Mouse (Mus musculus) hindbrain, embryonic 12.5 days (tissue): ENCODE measurements at regions not wholly inside any gene's neighbourhood (a gene's known extent, or its start where the extent isn't known, plus 50 kb on each side); places are given as distances from the start of the nearest gene placed in this dataset.

Source experiments
- ATAC-seq: fragments of 200-750 bp; cut with Nextera tagmentation; 2 replicates; pipeline ENCODE4 v1.8.0; 2017; ENCODE audit warnings: moderate TSS enrichment; ENCODE audit not compliant: low FRiP score
- H3K27ac ChIP-seq: fragments of 300-500 bp; sonication (generic); 2 replicates; pipeline ENCODE4 v1.5.1; 2016; ENCODE audit warnings: mild to moderate bottlenecking
- H3K27me3 ChIP-seq: fragments of 300-500 bp; sonication (generic); 2 replicates; pipeline ENCODE4 v1.6.1; 2016; ENCODE audit warnings: mild to moderate bottlenecking
- H3K36me3 ChIP-seq: fragments of 300-500 bp; sonication (generic); 2 replicates; pipeline ENCODE4 v1.6.1; 2016; ENCODE audit warnings: mild to moderate bottlenecking
- H3K4me1 ChIP-seq: fragments of 300-500 bp; sonication (generic); 2 replicates; pipeline ENCODE4 v1.6.1; 2016
- H3K4me2 ChIP-seq: fragments of 300-500 bp; sonication (generic); replicated peaks from 2 replicates; pipeline ENCODE4 v1.6.1; 2016; ENCODE audit warnings: mild to moderate bottlenecking
- H3K4me3 ChIP-seq: fragments of 300-500 bp; sonication (generic); 2 replicates; pipeline ENCODE4 v1.5.1; 2016; ENCODE audit warnings: mild to moderate bottlenecking
- H3K9ac ChIP-seq: fragments of 300-500 bp; sonication (generic); 2 replicates; pipeline ENCODE4 v1.6.1; 2016; ENCODE audit warnings: mild to moderate bottlenecking, moderate library complexity
- H3K9me3 ChIP-seq: fragments of 300-500 bp; sonication (generic); replicated peaks from 2 replicates; pipeline ENCODE4 v1.6.1; 2016; ENCODE audit warnings: mild to moderate bottlenecking
- WGBS: fragments of 180-500 bp; shearing (Covaris S2); methylation state at CpG from one replicate; pipeline ENCODE4 v1.1.7; 2016; 5-methylcytosine and 5-hydroxymethylcytosine counted together

DNA sequence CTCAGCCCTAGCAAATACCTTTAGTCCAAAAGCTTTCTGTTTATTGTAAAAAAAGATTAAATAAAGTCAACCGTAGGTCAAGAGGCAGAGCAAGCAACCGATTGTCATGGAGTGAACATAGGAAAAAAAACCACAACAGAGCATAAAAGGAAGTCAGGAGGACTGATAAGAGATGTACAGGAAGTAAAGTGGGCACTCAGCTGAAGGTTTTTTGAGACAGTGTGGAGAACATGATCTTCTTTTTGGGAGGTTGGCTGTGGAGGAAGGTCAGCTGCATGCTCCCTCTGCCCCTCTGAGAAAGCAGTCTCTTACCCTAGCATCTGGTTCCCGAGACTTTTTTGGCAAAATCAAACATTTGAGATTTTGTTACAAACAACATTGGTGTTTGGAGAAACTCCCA lies 832.1 kb downstream of the Slc4a3 start:
- no peaks in the 10 kb centered on the region for H3K36me3 ChIP-seq
- H3K9me3 ChIP-seq, result no peaks in the 10 kb centered on the region
- no peak overlapping the region for H3K4me2 ChIP-seq
- no peak overlapping the region for H3K9ac ChIP-seq
- H3K4me3 ChIP-seq, result no peak overlapping the region
- H3K27me3 ChIP-seq, result no peaks in the 10 kb centered on the region
- WGBS, result 91% methylated on average over 3 of the region's 3 CpGs
- no peaks in the 10 kb centered on the region for H3K4me1 ChIP-seq
- ATAC-seq, result no peak
- no peak overlapping the region for H3K27ac ChIP-seq

- Histone ChIP-seq H3K9me3 (no peaks in the 10 kb centered on the region), H3K27me3 (no peaks in the 10 kb centered on the region), H3K4me1 (peaks cover 4% of the 10 kb centered on the region; the same call in 1 of the 2 replicates), H3K27ac (no peak overlapping the region), H3K9ac (no peak overlapping the region), H3K36me3 (no peaks in the 10 kb centered on the region), H3K4me3 (no peak overlapping the region), H3K4me2 (no peak overlapping the region)
- ATAC-seq, result no peak
- WGBS, result 42% methylated on average over 6 of the region's 6 CpGs
Measured at GRCm38 (mm10) chr1:76392536-76392935, 846.5 kb downstream of the Slc4a3 start.

GRCm38 (mm10) chr1:76394038-76394437 lies 848.0 kb downstream of the Slc4a3 start:
- Histone ChIP-seq H3K27me3 (no peaks in the 10 kb centered on the region), H3K4me3 (no peak overlapping the region), H3K36me3 (no peaks in the 10 kb centered on the region), H3K4me2 (no peak overlapping the region), H3K4me1 (peaks cover 4% of the 10 kb centered on the region; the same call in 1 of the 2 replicates), H3K9me3 (no peaks in the 10 kb centered on the region), H3K9ac (no peak overlapping the region), H3K27ac (no peak overlapping the region)
- ATAC-seq, result no peak
- WGBS, result 81% methylated on average over 8 of the region's 8 CpGs

- 73% methylated on average over 2 of the region's 2 CpGs for WGBS
- H3K27me3 ChIP-seq, result no peaks in the 10 kb centered on the region
- ATAC-seq, result no peak
- H3K4me1 ChIP-seq, result no peaks in the 10 kb centered on the region
- no peaks in the 10 kb centered on the region for H3K9me3 ChIP-seq
- H3K9ac ChIP-seq, result no peak overlapping the region
- no peaks in the 10 kb centered on the region for H3K36me3 ChIP-seq
- H3K4me3 ChIP-seq, result no peak overlapping the region
- no peak overlapping the region for H3K27ac ChIP-seq
- no peak overlapping the region for H3K4me2 ChIP-seq
Measured at GRCm38 (mm10) chr1:76402854-76403253, 856.8 kb downstream of the Slc4a3 start.

GRCm38 (mm10) chr1:76404003-76404402 lies 857.9 kb downstream of the Slc4a3 start:
- Histone ChIP-seq H3K27ac (no peak overlapping the region), H3K4me3 (no peak overlapping the region), H3K27me3 (no peaks in the 10 kb centered on the region), H3K36me3 (no peaks in the 10 kb centered on the region), H3K9ac (no peak overlapping the region), H3K4me2 (no peak overlapping the region), H3K4me1 (no peaks in the 10 kb centered on the region), H3K9me3 (no peaks in the 10 kb centered on the region)
- 79% methylated on average over 4 of the region's 4 CpGs for WGBS
- no peak for ATAC-seq

- H3K4me1 ChIP-seq, result no peaks in the 10 kb centered on the region
- ATAC-seq, result no peak
- H3K27me3 ChIP-seq, result no peaks in the 10 kb centered on the region
- no peak overlapping the region for H3K9ac ChIP-seq
- no peak overlapping the region for H3K4me2 ChIP-seq
- H3K27ac ChIP-seq, result no peak overlapping the region
- no peak overlapping the region for H3K4me3 ChIP-seq
- no peaks in the 10 kb centered on the region for H3K36me3 ChIP-seq
- H3K9me3 ChIP-seq, result no peaks in the 10 kb centered on the region
- 89% methylated on average over 4 of the region's 4 CpGs for WGBS
Measured at GRCm38 (mm10) chr1:76410813-76411212, 864.7 kb downstream of the Slc4a3 start.

DNA sequence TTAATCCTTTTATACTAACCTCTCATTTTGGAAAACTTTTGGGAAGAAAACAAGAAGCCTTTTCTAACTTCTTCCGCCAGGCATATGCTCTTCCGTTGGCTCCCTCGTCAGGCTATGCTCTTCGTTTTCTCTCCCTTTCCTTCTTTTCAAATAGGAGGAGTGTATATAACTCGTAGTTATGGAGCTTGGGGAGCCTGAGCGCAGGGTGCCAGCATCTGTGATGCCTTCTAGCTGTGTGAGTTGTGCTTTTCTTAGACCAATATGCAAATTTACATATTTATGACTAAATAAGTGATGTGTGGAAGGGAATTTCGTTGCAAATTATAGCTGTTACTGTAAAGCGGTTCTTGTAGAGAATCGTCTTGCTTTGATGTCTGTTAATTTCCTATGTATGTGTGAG lies 874.5 kb downstream of the Slc4a3 start:
- no peaks in the 10 kb centered on the region for H3K27me3 ChIP-seq
- no peak for ATAC-seq
- 90% methylated on average over 9 of the region's 9 CpGs for WGBS
- H3K36me3 ChIP-seq, result no peaks in the 10 kb centered on the region
- no peak overlapping the region for H3K4me3 ChIP-seq
- H3K9ac ChIP-seq, result no peak overlapping the region
- H3K27ac ChIP-seq, result no peak overlapping the region
- H3K9me3 ChIP-seq, result no peaks in the 10 kb centered on the region
- no peak overlapping the region for H3K4me2 ChIP-seq
- no peaks in the 10 kb centered on the region for H3K4me1 ChIP-seq

DNA sequence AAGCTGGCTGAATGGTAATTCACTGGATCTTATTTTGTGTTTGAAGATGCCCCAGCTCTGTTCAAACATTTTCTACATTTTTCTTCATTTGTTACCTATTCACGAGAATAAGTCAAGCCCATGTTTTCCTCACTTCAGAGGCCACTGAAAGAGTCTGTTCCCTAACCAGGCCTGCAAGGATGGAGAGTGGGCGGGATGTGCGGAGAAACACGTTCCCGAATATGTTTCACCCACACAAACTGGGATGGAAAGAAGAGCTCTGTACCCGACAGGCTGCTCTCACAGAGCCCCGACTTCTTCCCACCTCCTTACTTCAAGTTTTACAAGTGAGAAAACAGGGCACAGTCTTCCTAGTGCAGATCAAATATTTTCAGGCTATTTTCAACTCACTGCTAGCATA lies 881.4 kb downstream of the Slc4a3 start:
- Histone ChIP-seq H3K4me1 (no peaks in the 10 kb centered on the region), H3K36me3 (no peaks in the 10 kb centered on the region), H3K27ac (no peak overlapping the region), H3K4me3 (no peak overlapping the region), H3K9ac (no peak overlapping the region), H3K27me3 (no peaks in the 10 kb centered on the region), H3K4me2 (no peak overlapping the region), H3K9me3 (no peaks in the 10 kb centered on the region)
- no peak for ATAC-seq
- WGBS, result 75% methylated on average over 7 of the region's 7 CpGs

DNA sequence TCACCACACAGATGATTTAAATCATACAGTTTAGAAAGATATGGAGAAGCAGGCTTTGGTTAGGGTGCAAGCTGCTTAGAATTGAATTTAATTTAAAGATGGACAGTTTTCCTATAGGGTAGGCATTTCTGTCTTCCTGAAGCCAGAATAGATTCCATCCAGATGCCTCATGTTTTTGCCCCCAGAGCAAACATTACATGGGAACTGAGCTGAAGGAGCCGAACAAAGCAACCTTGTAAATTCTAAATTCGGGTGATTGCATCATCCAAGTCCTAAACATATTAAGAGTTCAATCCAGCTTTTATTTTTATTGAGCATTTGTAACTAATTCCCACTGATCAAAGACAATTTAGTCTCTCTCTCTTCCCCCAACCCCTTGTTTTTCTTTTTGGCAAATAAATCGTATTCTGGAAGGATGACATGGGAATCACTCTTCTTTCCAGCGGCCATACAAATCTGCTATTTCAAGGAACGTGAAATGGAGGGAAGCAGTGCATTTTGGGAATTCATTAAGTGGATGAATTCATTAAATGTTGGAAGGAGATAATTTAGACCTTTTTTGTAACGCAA lies 884.1 kb downstream of the Slc4a3 start:
- Histone ChIP-seq H3K4me2 (no peak overlapping the region), H3K27ac (no peak overlapping the region), H3K9ac (no peak overlapping the region), H3K27me3 (no peaks in the 10 kb centered on the region), H3K4me3 (no peak overlapping the region), H3K9me3 (no peaks in the 10 kb centered on the region), H3K36me3 (no peaks in the 10 kb centered on the region), H3K4me1 (peaks cover 12% of the 10 kb centered on the region)
- 83% methylated on average over 6 of the region's 6 CpGs for WGBS
- no peak for ATAC-seq

DNA sequence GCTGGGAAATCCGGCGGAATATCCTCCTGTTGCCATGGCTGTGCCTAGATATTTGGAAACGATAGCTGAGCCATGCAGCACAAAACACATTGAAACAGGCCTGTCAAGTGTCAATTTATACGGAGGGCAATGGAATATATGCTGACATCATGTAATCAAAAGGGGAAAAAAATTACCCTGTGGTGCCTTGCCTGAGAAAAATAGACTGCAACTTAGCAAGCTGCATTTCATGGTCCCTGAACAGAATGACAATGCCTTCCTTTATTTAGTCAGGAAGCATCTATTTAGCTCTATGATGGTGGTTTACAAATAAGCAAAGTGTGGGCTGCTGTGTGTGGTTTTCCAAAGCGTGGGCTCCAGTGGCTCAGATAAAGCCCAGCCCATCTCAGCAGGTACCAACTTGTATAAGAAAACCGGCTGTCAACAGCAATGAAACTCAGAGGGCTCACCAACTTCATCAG lies 887.4 kb downstream of the Slc4a3 start:
- ATAC-seq, result peak; percentile 56
- Histone ChIP-seq H3K27ac (no peak overlapping the region), H3K36me3 (no peaks in the 10 kb centered on the region), H3K4me2 (no peak overlapping the region), H3K27me3 (no peaks in the 10 kb centered on the region), H3K9ac (no peak overlapping the region), H3K4me1 (peaks cover 12% of the 10 kb centered on the region), H3K9me3 (no peaks in the 10 kb centered on the region), H3K4me3 (no peak overlapping the region)
- 12% methylated on average over 6 of the region's 6 CpGs for WGBS

DNA sequence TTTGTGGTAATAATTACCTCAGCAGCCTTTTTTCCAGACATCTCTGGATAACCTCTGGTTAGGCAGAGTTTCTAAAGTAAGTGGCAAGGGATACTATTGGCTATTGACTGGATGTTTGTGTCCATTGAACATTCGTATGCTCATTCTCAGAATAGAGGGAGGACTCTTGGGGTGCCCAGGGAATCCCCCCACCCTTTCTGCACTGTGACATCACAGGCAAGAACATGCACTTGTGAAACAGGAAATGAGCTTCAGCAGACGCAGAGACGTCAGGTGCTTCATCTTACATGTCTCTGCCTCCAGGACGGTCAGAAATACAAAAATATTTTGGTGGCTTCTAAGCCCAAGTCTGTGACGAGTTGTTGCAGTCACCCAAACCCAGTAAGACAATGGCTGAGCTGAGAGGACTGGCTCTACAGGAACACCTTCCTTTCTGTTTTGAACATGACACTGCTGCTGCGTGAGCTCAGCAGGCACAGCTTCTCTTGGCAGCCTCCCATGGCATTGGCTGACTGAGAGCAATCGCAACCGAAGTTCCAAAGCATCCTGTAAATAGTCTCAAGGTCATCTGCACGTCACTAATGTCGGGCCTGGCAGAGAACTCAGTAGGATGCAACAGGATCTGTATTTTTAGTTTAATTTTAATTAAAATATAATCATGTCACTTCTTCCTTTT lies 904.6 kb downstream of the Slc4a3 start:
- no peak overlapping the region for H3K9ac ChIP-seq
- H3K36me3 ChIP-seq, result no peaks in the 10 kb centered on the region
- no peaks in the 10 kb centered on the region for H3K4me1 ChIP-seq
- no peak for ATAC-seq
- WGBS, result 77% methylated on average over 10 of the region's 10 CpGs
- H3K4me2 ChIP-seq, result no peak overlapping the region
- no peak overlapping the region for H3K4me3 ChIP-seq
- H3K27me3 ChIP-seq, result no peaks in the 10 kb centered on the region
- H3K9me3 ChIP-seq, result no peaks in the 10 kb centered on the region
- no peak overlapping the region for H3K27ac ChIP-seq

DNA sequence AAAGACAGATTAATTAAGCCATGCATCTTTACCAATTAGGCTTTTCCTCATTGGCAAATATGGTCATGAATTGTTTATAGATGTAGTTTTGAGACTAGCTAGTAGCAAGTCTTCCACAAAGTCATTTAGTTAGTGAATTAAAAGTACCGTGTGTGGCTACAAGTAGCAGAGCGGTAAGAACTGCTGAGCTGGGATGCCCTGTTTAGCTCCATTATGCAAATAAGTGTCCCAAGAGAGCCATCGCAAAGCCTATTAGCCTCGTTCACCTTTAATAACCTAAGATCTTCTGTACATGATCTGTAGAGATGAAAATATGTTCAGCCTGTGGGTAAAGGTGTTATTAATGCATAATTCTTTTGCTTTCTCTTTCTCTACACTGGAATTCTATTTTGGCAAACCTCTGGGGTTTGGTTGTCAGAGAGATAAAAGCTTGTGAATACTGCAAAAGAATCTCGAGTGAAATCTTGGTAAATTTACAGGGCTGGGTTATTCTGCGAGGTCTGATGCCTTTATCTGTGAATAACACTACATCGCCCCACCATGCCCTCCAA lies 907.2 kb downstream of the Slc4a3 start:
- no peak for ATAC-seq
- H3K27me3 ChIP-seq, result no peaks in the 10 kb centered on the region
- no peaks in the 10 kb centered on the region for H3K9me3 ChIP-seq
- no peaks in the 10 kb centered on the region for H3K4me1 ChIP-seq
- no peak overlapping the region for H3K4me3 ChIP-seq
- WGBS, result 72% methylated on average over 7 of the region's 7 CpGs
- no peaks in the 10 kb centered on the region for H3K36me3 ChIP-seq
- no peak overlapping the region for H3K27ac ChIP-seq
- H3K4me2 ChIP-seq, result no peak overlapping the region
- no peak overlapping the region for H3K9ac ChIP-seq

DNA sequence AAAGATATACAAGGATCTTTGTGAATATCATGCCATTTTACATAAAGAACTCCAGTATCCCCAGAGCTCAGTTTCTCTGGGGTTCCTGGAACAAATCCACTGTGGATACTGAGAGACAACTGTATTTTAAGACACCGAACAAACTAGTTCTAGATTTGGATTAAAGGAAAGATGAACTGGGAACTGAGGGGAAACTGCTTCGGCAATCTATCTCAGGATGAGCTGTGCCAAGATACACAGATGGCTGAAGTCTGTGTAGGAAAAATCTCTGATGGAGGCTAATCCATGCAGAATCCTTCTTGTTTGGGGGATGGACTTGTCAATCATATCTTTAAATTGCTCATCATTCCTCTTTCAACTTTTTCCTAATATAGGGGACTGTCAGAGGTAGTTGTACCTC lies 920.5 kb downstream of the Slc4a3 start:
- no peak overlapping the region for H3K4me2 ChIP-seq
- no peaks in the 10 kb centered on the region for H3K36me3 ChIP-seq
- no peak for ATAC-seq
- no peaks in the 10 kb centered on the region for H3K9me3 ChIP-seq
- no peak overlapping the region for H3K27ac ChIP-seq
- no peak overlapping the region for H3K4me3 ChIP-seq
- H3K27me3 ChIP-seq, result no peaks in the 10 kb centered on the region
- no peaks in the 10 kb centered on the region for H3K4me1 ChIP-seq
- 88% methylated on average over 2 of the region's 2 CpGs for WGBS
- no peak overlapping the region for H3K9ac ChIP-seq
